Mouse (Mus musculus) CD4-positive naive resting alpha-beta T cell, adult 57 days (primary cell): ENCODE data around the gene Olfr502. TPM values are rescaled to one million over a fixed set of nuclear protein-coding genes. Genes with fewer than 3 reads are reported as not detected.

Experiments
- total RNA-seq: library from RNA; stranded (reverse); gene quantifications from one replicate; pipeline ENCODE4 v1.2.4, GENCODE M21; 2023

The Olfr502 gene
- total RNA-seq = not detected

DNA sequence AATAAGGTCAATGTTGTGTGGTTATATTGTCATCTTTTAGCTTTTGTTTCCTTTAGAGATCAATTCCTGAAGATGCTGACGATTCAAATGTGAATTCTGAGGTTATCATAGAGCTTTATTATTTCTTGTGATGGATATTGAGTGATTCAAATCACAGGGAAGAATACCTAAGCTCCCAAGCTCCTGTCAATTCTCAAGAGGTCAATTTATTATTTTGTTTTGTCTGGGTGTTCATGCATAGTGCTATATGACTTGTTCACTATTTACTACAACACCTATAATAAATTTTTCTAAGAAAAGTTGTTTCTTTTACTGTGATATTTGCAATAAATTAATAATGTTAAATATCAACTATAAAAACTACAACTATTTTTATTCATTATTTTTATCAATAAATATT lies at the start of gene Olfr502:
Gene Olfr502 (minus strand): TSS at position 101 of the 400 bp plus-strand sequence.

GRCm38 (mm10) chr7:108565693-108566092 lies 40.8 kb upstream of the Olfr502 start, which contains the start of gene Olfr504:
Olfr504 (minus strand) TSS chr7:108565793.

DNA sequence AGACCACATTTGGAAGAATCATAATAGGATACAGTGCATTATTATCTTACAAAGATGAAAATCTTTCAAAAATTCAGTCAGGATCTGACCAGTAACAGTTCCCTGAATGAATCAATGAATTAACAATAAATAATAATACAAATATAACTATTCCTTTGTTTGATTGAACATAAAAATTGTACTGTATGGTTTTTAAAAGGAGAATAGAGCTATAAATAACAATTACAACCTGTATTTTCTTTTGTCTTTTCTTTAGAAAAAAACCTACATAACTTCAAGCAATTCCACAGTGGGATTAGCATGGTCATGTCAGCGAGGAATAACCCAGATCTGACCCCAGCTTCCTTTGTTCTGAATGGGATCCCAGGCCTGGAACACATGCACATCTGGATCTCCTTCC lies 19.4 kb upstream of the Olfr502 start, which contains the start of gene Olfr503:
Gene Olfr503 (plus strand): TSS at position 301 of the 400 bp plus-strand sequence.

Other genes with a start within 250 kb of the Olfr502 start
- not detected for gene Olfr490, start 236.1 kb downstream of the Olfr502 start, total RNA-seq
- gene Olfr491, start 211.6 kb downstream of the Olfr502 start, total RNA-seq = not detected
- gene Olfr492, start 201.4 kb downstream of the Olfr502 start, total RNA-seq = not detected
- gene Olfr493, start 178.1 kb downstream of the Olfr502 start, total RNA-seq = not detected
- not detected for gene Olfr494, start 159.7 kb downstream of the Olfr502 start, total RNA-seq
- gene Olfr495, start 131.9 kb downstream of the Olfr502 start, total RNA-seq = not detected
- not detected for gene Olfr497, start 104.6 kb downstream of the Olfr502 start, total RNA-seq
- not detected for gene Olfr498, start 59.7 kb downstream of the Olfr502 start, total RNA-seq
- not detected for gene Olfr503, start 19.5 kb upstream of the Olfr502 start, total RNA-seq
- gene Olfr504, start 40.7 kb upstream of the Olfr502 start, total RNA-seq = not detected
- gene Olfr506, start 85.7 kb upstream of the Olfr502 start, total RNA-seq = not detected
- gene Olfr507, start 96.7 kb upstream of the Olfr502 start, total RNA-seq = not detected
- not detected for gene Olfr508, start 104.9 kb upstream of the Olfr502 start, total RNA-seq
- gene Olfr509, start 126.8 kb upstream of the Olfr502 start, total RNA-seq = not detected
- not detected for gene Olfr510, start 141.4 kb upstream of the Olfr502 start, total RNA-seq
- not detected for gene Olfr512, start 188.3 kb upstream of the Olfr502 start, total RNA-seq
- gene Olfr513, start 225.9 kb upstream of the Olfr502 start, total RNA-seq = not detected